Mouse (Mus musculus) forebrain, embryonic 11.5 days (tissue): Measurements from ENCODE around the gene Ppdpf. TPM values are rescaled to one million over a fixed set of nuclear protein-coding genes. Genes with fewer than 3 reads are reported as not detected.
A peak's percentile ranks its signal among the peaks of the same experiment; 100 is the strongest.
"Not testable (repeated sequence)": the region's sequence is repeated elsewhere in the genome, so short reads cannot be mapped to it uniquely, and the experiment has no call there.

Experiments used
- ATAC-seq: fragments of 200-750 bp; cut with Nextera tagmentation; replicated peaks from 2 replicates; pipeline ENCODE4 v1.8.0; 2017; ENCODE audit warnings: moderate TSS enrichment; ENCODE audit not compliant: low FRiP score
- DNase-seq: peaks from one replicate; pipeline ENCODE4 v3.0.0-alpha.2; 2017; ENCODE audit warnings: low spot score
- H3K27ac ChIP-seq: fragments of 300-500 bp; sonication (generic); 2 replicates; pipeline ENCODE4 v1.5.1; 2014; ENCODE audit warnings: low read depth, low read length
- H3K27me3 ChIP-seq: fragments of 300-500 bp; sonication (generic); 2 replicates; pipeline ENCODE4 v1.6.1; 2014; ENCODE audit warnings: mild to moderate bottlenecking, low read length, mixed read lengths; ENCODE audit not compliant: control insufficient read depth, insufficient read depth
- H3K36me3 ChIP-seq: fragments of 300-500 bp; sonication (generic); 2 replicates; pipeline ENCODE4 v1.6.1; 2014; ENCODE audit warnings: mild to moderate bottlenecking, low read length, moderate library complexity, mixed read lengths; ENCODE audit not compliant: control insufficient read depth, insufficient read depth
- H3K4me1 ChIP-seq: fragments of 300-500 bp; sonication (generic); replicated peaks from 2 replicates; pipeline ENCODE4 v1.6.1; 2014; ENCODE audit warnings: low read length, mixed read lengths; ENCODE audit not compliant: control insufficient read depth, insufficient read depth
- H3K4me2 ChIP-seq: fragments of 300-500 bp; sonication (generic); 2 replicates; pipeline ENCODE4 v1.6.1; 2014; ENCODE audit warnings: low read depth, mild to moderate bottlenecking, low read length, moderate library complexity, mixed read lengths; ENCODE audit not compliant: severe bottlenecking
- H3K4me3 ChIP-seq: fragments of 300-500 bp; sonication (generic); 2 replicates; pipeline ENCODE4 v1.5.1; 2014; ENCODE audit warnings: low read depth, low read length
- H3K9ac ChIP-seq: fragments of 300-500 bp; sonication (generic); 2 replicates; pipeline ENCODE4 v1.6.1; 2014; ENCODE audit warnings: low read length
- H3K9me3 ChIP-seq: fragments of 300-500 bp; sonication (generic); 2 replicates; pipeline ENCODE4 v1.6.1; 2016; ENCODE audit warnings: low read length, mixed read lengths; ENCODE audit not compliant: control insufficient read depth
- WGBS: fragments of 180-500 bp; shearing (Covaris S2); extraction: QIAGEN DNeasy Blood & Tissue Kit; methylation state at CpG from one replicate; pipeline ENCODE4 v1.1.7; 2014; 5-methylcytosine and 5-hydroxymethylcytosine counted together
- polyA plus RNA-seq: library from polyadenylated mRNA; unstranded; fragments of >200 nt; fragmentation: Nextera tagmentation; extraction: Ambion mirVana; gene quantifications from 2 replicates; pipeline ENCODE4 v1.2.1, GENCODE M21; 2014

The Ppdpf gene
- polyA plus RNA-seq, 1 experiment from 2014 or later = 443 TPM

DNA sequence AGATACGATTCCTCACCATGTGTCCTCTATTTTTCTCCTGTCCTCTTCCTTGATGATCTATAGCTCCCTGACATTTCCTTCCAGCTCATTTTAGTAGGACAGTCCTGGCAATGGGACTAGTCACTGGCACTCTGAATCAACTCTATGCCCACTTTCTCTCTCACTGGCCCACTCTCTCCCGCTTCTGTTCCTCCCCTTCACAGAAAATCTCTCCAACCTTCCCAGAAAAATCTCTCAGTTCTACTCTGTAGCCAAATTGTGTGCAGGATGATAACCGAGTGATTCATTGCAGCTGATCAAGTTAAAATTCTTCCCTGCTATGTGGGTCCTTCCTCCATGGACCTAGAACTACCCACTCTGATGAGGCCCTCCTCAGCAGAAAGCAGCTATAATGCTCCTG is 12.4 kb upstream of the Ppdpf start:
- H3K4me3 ChIP-seq = no peak overlapping the region
- no peak overlapping the region for H3K27ac ChIP-seq
- 90% methylated on average over 3 of the region's 3 CpGs for WGBS
- DNase-seq (no peak), ATAC-seq (no peak)
- no peaks in the 10 kb centered on the region for H3K9me3 ChIP-seq
- no peak overlapping the region for H3K4me2 ChIP-seq
- no peaks in the 10 kb centered on the region for H3K27me3 ChIP-seq
- H3K36me3 ChIP-seq = no peaks in the 10 kb centered on the region
- no peaks in the 10 kb centered on the region for H3K4me1 ChIP-seq
- no peak overlapping the region for H3K9ac ChIP-seq

DNA sequence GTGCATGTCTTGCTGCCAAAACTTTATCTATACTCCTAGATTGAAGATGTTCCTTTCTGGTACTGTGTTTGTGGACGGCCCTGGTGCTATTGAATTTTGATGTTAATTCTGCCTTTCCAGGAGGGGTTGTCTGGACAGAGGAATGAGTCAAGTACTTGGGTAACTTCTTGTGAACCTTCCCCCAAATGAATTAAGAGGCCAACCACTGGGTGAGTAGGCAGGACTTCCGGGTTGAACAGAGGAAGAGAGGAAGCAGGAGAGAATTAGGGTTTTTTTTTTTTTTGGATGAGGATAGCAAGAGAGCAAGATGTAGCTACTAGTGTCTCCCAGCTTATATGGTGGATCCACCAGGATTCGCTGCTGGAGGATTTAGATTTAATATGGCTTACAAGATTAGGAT is 9.0 kb upstream of the Ppdpf start:
- H3K9me3 ChIP-seq = no peaks in the 10 kb centered on the region
- no peak for ATAC-seq
- no peak overlapping the region for H3K27ac ChIP-seq
- 79% methylated on average over 3 of the region's 3 CpGs for WGBS
- H3K27me3 ChIP-seq = no peaks in the 10 kb centered on the region
- H3K4me2 ChIP-seq = no peak overlapping the region
- H3K4me1 ChIP-seq = no peaks in the 10 kb centered on the region
- no peak for DNase-seq
- H3K9ac ChIP-seq = no peak overlapping the region
- no peak overlapping the region for H3K4me3 ChIP-seq
- H3K36me3 ChIP-seq = no peaks in the 10 kb centered on the region

DNA sequence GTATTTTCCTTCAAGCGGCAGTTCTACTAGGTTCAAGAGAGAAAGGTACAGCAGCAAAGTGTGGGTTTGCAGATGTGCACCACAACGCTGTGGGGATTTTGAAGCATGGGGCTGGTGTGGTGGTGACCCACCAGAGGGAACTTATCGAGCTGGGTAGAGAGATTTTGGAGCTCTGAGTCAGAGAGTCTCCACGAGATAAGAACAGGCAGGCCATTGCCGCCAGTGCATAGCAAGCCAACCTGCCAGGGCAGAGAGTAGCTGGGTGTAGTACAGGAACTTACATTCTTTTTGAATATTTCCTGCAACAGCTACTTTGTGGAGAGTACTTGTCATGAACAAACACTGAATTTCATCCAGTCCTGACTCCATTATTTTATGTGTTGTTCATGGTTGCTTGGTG is 8.6 kb upstream of the Ppdpf start:
- H3K4me2 ChIP-seq = no peak overlapping the region
- DNase-seq (no peak), ATAC-seq (no peak)
- no peak overlapping the region for H3K4me3 ChIP-seq
- no peaks in the 10 kb centered on the region for H3K4me1 ChIP-seq
- no peak overlapping the region for H3K27ac ChIP-seq
- H3K27me3 ChIP-seq = no peaks in the 10 kb centered on the region
- H3K9me3 ChIP-seq = no peaks in the 10 kb centered on the region
- no peak overlapping the region for H3K9ac ChIP-seq
- H3K36me3 ChIP-seq = no peaks in the 10 kb centered on the region
- 91% methylated on average over 5 of the region's 5 CpGs for WGBS

DNA sequence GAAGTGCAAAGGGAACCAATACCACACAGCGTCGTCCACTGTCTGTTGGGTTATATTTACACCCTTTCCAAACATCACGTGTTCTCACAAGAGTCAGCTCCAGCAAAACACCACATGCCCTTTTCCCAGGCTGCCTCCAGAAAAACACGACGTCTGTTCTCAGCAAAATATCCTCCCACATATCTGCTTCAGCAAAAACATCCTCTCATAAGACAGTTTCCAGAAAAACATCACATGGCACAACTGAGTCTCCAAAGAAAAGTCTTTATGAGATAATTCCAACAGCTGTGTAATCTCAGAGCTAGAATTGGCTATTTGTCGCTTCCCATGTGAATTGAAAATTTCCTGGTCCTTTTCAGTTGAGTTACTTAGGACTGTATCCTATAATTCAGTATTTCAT is 6.1 kb upstream of the Ppdpf start:
- Histone ChIP-seq H3K9me3 (no peaks in the 10 kb centered on the region), H3K9ac (no peak overlapping the region), H3K4me3 (no peak overlapping the region), H3K4me2 (no peak overlapping the region), H3K27me3 (no peaks in the 10 kb centered on the region), H3K27ac (no peak overlapping the region), H3K4me1 (no peaks in the 10 kb centered on the region), H3K36me3 (no peaks in the 10 kb centered on the region)
- WGBS = 84% methylated on average over 6 of the region's 6 CpGs
- ATAC-seq (no peak), DNase-seq (no peak)

DNA sequence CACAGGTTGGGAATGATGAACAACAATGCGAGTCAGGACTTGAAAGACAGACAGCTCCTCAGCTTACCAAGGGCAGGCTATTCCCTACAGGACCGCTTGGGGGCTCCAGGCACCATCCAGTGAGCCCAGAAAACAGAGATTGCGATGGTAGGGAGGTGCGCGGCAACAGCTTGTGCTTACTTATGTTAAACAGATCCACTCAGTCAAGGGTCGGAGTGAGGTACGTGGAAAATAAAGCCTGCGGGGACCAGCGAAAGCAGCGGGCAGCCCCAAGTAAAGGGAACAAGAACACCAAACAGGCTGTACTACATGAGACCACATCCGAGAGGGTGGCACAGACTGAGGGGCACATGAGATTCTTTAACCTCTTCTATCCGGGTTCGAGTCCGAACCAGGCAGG is 412 bp upstream of the Ppdpf start:
- DNase-seq = peak; percentile 91
- WGBS = 0% methylated on average over 14 of the region's 14 CpGs
- no peaks in the 10 kb centered on the region for H3K27me3 ChIP-seq
- peak overlapping the region; percentile 73 for H3K4me2 ChIP-seq
- peak overlapping the region; percentile 97 for H3K9ac ChIP-seq
- H3K4me1 ChIP-seq = peaks cover 3% of the 10 kb centered on the region
- ATAC-seq = peak; percentile 83
- H3K27ac ChIP-seq = peak overlapping the region; percentile 91
- H3K9me3 ChIP-seq = no peaks in the 10 kb centered on the region
- no peaks in the 10 kb centered on the region for H3K36me3 ChIP-seq
- peak overlapping the region; percentile 67 for H3K4me3 ChIP-seq

DNA sequence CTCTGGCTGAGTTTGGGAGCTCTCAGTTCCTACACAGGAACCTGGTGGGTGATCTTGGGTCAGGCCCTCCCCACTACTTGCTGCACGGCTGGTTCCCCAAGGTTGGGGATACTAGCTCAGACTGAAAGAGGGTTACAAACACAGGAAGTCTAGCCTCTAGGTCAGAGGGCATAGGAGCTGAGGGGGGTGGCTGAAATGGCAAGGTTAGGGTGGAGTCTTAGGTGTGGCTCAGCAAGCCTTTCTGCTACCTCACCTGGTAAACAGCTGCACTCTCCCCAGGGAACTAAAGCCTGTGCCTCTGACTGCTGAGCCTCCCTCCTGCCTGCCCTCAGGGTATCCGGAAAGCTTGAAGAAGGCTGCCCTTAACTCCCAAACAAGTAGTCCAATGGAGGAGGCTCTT is 1.6 kb downstream of the Ppdpf start:
- peak overlapping the region; percentile 44 for H3K9ac ChIP-seq
- 70% methylated on average over 2 of the region's 2 CpGs for WGBS
- DNase-seq (no peak), ATAC-seq (no peak)
- no peaks in the 10 kb centered on the region for H3K9me3 ChIP-seq
- no peaks in the 10 kb centered on the region for H3K36me3 ChIP-seq
- H3K27ac ChIP-seq = no peak overlapping the region; the same call in 1 of the 2 replicates
- H3K27me3 ChIP-seq = no peaks in the 10 kb centered on the region
- peaks cover 3% of the 10 kb centered on the region for H3K4me1 ChIP-seq
- peak overlapping the region; percentile 73; the same call in 1 of the 2 replicates for H3K4me2 ChIP-seq
- H3K4me3 ChIP-seq = peak overlapping the region; percentile 67

DNA sequence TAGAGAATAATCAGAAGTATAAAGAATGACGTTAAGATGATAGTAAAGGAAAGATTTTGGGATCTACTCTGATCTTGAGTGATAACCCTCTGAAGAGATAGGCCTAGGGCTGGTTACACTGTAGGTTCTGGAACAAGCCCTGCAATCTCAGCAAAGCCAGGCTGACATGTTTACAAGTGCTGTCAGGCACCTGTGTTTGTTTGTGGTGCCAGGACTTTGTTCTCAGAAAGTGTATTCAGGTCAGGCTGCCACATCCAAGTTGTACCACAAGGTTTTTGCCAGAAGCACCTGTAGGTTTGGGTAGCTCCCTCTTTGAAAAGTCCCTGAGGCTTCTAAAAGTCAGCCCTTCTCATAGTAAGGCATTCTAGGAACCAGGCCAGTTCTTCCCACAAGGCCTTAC is 2.3 kb downstream of the Ppdpf start:
- Histone ChIP-seq H3K36me3 (no peaks in the 10 kb centered on the region), H3K9ac (no peak overlapping the region), H3K4me2 (no peak overlapping the region), H3K27me3 (no peaks in the 10 kb centered on the region), H3K27ac (no peak overlapping the region), H3K4me1 (peaks cover 3% of the 10 kb centered on the region), H3K9me3 (no peaks in the 10 kb centered on the region), H3K4me3 (no peak overlapping the region)
- 87% methylated on average over 1 of the region's 1 CpGs for WGBS
- ATAC-seq = no peak
- DNase-seq = no peak

DNA sequence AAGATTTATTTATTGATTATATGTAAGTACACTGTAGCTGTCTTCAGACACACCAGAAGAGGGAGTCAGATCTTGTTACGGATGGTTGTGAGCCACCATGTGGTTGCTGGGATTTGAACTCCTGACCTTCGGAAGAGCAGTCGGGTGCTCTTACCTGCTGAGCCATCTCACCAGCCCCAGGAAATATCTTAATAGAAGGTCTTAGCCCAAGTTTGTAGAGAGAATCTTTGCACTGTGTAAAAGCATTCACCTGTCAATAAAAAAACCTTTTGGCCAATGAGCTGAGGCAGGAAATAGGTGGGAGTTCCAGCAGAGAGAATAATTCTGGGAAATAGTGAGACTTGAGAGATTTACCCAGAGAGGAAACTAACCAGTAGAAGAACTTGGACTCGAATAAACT is 4.3 kb downstream of the Ppdpf start:
- H3K4me3 ChIP-seq, H3K4me1 ChIP-seq, H3K9ac ChIP-seq, ATAC-seq, H3K4me2 ChIP-seq, DNase-seq, H3K27me3 ChIP-seq, H3K27ac ChIP-seq, H3K36me3 ChIP-seq, H3K9me3 ChIP-seq: not testable (repeated sequence)
- WGBS = 87% methylated on average over 3 of the region's 4 CpGs

DNA sequence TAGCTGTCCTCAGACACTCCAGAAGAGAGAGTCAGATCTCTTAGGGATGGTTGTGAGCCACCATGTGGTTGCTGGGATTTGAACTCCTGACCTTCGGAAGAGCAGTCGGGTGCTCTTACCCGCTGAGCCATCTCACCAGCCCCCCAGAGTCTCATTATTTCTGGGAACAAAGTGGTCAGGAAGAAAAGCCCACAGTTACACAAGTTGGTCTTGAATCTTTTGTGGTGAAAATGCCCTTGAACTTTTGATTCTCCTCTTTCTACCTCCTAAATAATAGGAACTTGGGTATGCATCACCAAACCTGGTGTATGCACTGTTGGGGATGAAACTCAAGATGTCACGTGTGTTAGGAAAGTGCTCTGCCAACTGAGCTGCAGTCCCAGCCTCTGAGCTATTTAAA is 4.9 kb downstream of the Ppdpf start:
- no peak for DNase-seq
- Histone ChIP-seq H3K27ac (no peak overlapping the region), H3K4me3 (no peak overlapping the region), H3K9me3 (no peaks in the 10 kb centered on the region), H3K4me1 (peaks cover 3% of the 10 kb centered on the region), H3K27me3 (no peaks in the 10 kb centered on the region), H3K36me3 (no peaks in the 10 kb centered on the region), H3K9ac (no peak overlapping the region), H3K4me2 (no peak overlapping the region)
- WGBS = 72% methylated on average over 4 of the region's 4 CpGs
- ATAC-seq = no peak
